Mouse (Mus musculus) telencephalon, adult 2 months (tissue): ENCODE results near the gene Cabp1.
A peak's percentile ranks its signal among the peaks of the same experiment; 100 is the strongest.
"Not testable (repeated sequence)": the region's sequence is repeated elsewhere in the genome, so short reads cannot be mapped to it uniquely, and the experiment has no call there.

Source experiments
- DNase-seq: peaks from one replicate; pipeline ENCODE4 v3.0.0-alpha.2; 2011; ENCODE audit warnings: low read depth, low spot score

Cabp1 gene

DNA sequence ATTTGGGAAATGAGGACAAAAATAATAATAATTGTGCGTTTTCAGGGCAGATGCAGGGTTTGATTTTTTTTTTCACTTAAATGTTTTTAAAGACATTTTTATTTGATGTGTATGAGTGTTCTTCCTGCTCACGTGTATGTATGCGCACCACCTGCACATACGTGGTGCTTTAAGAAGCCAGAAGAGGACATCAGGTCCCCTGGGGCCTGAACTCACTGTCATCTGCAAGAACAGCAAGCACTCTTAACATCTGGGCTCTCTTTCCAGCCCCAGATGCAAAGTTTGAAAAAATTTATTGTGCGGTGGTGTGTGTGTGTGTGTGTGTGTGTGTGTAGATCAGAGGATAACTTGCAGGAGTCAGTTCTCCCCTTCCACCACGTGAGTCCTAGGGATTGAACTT is 16.3 kb downstream of the Cabp1 start:
- DNase-seq = no peak

DNA sequence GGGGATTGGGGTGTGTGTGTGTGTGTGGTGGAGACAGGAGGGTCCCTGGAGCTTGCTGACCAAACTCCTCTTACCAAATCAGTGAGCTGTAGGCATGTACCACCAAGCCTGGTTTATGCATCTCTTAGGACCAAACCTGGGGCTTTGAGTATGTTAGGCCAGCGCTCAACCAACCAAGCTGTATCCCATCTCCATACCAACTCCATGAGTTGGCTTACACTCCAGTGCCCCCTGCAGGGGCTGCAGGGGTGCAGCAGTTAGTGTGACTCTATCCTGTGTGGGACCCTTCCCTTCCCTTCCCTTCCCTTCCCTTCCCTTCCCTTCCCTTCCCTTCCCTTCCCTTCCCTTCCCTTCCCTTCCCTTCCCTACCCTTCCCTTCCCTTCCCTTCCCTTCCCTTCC is 19.6 kb downstream of the Cabp1 start:
- DNase-seq = no peak

GRCm38 (mm10) chr5:115170150-115170549 is 24.0 kb downstream of the Cabp1 start:
- DNase-seq = no peak

DNA sequence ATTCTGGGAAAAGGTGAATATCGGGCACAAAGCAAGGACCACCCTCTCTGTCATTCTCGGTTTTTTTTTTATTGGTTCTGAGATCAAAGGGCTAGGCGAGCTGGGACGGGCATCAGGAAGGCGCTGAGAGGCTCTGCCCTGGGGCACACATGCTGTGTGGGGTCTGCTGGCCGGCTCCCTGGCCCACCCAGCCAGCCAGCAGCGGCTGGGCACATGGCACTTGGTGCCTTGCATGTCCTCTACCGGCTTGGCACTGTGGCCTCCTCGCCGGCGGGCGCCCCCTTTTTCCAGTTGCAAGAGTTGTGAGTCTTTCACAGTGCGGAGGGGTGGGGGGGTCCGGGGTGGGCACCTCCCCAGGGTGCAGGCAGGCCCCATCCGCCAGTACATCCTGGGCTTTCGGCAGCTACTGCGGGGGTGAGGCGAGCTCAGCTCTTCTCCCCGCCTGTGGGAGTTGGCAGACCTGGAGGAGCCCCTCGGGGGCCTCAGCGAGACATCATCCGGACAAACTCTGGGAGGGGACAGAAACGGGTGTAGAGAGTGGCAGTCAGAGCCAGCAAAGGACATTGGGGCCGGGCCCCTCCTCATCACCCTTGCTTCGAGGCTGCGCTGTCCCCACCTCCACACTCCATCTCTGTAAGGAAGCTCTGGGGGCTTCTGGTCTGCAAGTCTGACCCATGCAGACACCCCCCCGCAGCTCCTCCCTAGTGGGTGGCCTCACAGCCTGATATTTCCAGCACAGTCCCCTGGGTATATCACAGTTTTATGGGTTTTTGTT is 25.4 kb downstream of the Cabp1 start:
- no peak for DNase-seq

GRCm38 (mm10) chr5:115167396-115167795 is 26.8 kb downstream of the Cabp1 start:
- no peak for DNase-seq

DNA sequence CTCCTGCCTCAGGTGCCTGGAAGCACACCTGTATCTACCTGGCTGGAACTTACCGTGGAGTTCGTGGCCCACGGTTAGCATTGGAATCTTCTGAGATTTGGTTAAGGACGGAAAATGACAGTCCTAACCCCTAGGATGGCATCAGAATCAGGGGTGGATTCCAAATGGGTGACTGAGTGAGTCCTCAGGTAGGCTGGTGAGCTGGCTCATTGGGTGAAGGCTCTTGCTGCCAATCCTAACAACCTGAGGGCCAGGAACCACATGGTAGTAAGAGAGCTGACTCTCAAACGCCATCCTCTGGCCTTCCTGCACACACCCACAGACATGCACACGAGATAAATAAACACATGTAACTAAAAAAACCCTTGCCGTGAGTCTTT is 27.4 kb downstream of the Cabp1 start:
- no peak for DNase-seq

DNA sequence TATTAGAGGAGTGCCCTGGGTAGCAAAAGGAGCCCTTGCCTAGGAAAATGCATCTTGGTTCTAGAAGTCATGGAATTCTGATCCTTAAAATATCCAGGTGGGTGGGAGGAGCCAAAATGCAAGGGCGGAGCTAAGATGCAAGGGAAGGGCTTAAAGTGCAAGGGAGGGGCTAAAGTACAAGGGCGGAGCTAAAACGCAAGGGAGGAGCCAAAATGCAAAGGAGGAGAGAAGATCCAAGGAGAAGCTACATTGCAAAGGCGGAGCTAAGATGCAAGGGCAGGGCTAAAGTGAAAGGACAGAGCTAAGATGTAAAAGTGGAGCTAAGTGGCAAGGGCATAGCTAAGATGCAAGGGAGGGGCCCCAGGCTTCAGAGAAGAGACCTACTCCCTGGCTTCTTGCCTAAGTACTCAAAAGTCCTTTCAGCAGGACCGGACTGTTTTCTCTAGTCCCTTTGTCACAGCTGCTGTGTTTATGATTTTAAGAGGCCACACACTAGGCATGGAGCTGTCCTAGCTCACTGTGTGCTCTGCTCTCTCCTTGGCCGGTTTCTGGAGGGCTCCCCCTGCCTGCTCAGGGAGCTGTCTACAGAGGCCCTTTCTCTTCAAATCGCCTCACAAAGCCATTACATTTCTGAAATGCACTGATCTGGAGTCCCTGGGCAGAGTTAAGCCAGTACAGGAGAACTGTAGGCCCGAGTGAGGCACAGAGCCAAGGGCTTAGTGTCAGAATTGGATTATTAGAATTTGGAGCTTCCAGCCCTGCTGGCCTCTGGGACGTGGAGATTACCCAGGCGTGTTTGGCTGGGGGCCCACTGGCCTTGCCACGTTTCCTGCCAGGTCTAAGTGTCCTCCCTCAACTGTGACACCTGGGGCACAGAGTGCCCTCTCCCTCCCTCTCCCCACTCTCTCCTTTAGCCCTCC is 28.0 kb downstream of the Cabp1 start:
- DNase-seq = no peak

DNA sequence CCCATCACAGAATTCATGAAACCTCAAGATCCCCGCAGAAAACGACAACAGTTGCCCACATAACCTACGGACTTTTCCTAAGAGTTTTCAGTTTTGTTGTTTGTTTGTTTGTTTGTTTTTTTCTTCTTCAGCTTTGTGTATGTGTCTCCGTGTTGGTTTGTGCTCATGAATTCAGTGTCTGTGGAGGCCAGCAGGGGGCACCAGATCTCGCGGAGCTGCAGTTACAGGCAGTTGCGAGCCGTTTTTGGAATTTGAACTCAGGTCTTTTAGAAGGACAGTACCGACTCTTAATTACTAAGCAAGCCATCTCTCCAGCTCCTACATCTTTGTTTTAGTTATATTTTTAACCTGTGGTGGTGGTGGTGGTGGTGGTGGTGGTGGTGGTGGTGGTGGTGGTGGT is 28.8 kb downstream of the Cabp1 start:
- DNase-seq = no peak

- DNase-seq = not testable (repeated sequence)
Observed at GRCm38 (mm10) chr5:115164446-115164845, 29.7 kb downstream of the Cabp1 start.

GRCm38 (mm10) chr5:115163563-115163962 is 30.6 kb downstream of the Cabp1 start:
- no peak for DNase-seq

DNA sequence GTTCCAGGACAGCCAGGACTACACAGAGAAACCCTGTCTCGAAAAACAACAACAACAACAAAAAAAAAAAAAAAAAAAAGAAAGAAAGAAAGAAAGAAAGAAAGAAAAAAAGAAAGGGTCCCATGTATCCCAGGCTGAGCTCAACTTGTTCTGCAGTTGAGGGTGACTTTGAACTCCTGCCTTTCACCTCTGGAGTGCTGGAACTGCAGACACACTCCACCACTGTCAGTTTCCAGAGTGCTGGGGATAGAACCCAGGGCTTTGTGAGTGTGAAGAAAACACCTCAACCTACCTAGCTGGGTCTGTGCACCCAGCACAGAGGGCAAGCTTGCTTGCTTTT is 32.3 kb downstream of the Cabp1 start:
- not testable (repeated sequence) for DNase-seq

DNA sequence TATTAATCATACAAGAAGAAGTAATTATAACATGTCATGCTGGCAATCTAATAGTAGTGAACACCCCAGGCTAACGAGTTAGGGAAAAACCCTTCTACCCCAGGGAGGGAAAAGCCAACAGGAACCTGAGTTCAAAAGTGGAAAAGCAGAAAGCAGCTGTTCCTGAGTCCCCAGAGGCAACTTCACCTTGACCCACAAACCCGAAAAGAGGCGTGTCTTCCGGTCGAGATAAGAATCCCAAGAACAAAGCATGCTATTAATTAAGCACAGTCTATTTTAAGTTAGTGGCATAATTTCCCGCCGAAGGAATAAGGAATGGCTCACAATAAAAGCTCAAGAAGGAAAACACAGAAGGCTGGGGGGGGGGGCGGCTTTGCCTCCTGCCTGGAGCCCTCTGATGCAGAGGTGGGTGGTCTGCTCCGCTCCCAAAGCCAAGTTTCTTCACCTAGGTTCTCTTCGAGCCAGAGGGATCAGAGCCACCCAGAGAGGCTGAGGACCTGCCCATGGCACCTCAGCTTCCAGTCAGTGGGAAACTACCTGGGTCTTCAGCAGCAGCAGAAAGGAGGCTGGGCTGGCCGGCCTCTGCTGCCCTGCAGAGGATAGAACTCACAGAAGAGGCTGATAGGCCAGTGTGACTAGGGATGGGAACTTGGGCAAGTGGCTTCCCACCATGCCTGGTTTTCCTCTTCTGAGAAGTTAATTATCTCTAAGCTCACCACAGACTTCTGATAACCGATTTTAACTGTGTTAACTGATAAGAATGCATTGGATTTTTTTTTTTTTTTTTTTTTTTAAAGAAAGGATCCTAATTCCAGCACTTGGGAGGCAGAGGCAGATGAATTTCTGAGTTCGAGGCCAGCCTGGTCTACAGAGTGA is 32.9 kb downstream of the Cabp1 start:
- DNase-seq = no peak

- DNase-seq = no peak
Observed at GRCm38 (mm10) chr5:115160655-115161054, 33.5 kb downstream of the Cabp1 start.

- DNase-seq = no peak
Observed at GRCm38 (mm10) chr5:115159165-115159564, 35.0 kb downstream of the Cabp1 start.

GRCm38 (mm10) chr5:115158040-115158983 is 35.9 kb downstream of the Cabp1 start, which contains the start of gene Mlec:
Mlec (minus strand) TSS chr5:115158179.
- peak; percentile 96 for DNase-seq

GRCm38 (mm10) chr5:115156933-115157589 is 37.1 kb downstream of the Cabp1 start:
- DNase-seq = no peak

DNA sequence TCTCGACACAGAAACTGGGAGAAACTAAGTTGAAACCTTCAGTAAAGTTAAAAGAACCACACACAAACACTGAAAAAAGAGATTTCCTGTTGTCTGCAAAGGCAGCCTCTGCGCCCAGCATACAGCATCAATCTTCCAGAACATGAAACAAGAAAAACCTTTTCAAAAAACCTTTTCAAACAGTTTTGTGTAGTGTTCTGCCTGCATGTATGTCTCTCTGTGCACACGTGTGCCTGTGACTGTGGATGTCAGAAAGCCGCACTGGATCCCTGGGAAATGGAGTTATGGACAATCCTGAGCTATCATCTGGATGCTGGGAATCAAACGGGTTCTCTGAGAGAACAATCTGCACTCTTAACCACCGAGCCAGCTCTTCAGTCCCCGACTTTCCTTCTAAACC is 37.8 kb downstream of the Cabp1 start:
- DNase-seq = no peak

GRCm38 (mm10) chr5:115155831-115156230 is 38.4 kb downstream of the Cabp1 start:
- DNase-seq = no peak

GRCm38 (mm10) chr5:115155156-115155631 is 39.0 kb downstream of the Cabp1 start:
- no peak for DNase-seq
